Mouse (Mus musculus): ENCODE data around the gene Eif4a2. TPM values are rescaled to one million over a fixed set of nuclear protein-coding genes. Genes with fewer than 3 reads are reported as not detected.

Gene Eif4a2
- polyA plus RNA-seq, 1 experiment, result 618 TPM

DNA sequence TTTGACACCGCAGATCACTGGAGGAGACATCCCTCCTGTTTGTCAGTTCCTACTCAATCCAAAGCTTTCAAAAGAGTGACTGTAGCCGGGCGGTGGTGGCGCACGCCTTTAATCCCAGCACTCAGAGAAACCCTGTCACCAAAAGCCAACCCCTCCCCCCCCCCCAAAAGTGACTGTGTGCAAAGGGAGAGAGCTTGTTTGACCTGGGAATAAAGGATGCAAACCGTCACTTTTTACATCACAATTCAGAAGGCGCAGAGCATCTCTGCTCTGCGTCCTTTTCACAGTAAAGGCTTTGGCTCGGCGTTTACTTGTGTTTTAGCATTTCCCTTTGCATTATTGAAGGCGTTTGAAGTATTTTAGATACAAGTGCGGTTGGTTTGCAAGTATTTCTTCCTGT lies 7.6 kb upstream of the Eif4a2 start:
- no peak for DNase-seq (ENCODE audit: low read depth)
- no peak for TF ChIP-seq POLR2A (IDR thresholded peaks at IDR 0.05; ENCODE audit: borderline replicate concordance, extremely low read depth, insufficient read depth, insufficient read length, poor library complexity, severe bottlenecking)
- TF ChIP-seq CTCF (IDR thresholded peaks at IDR 0.05; ENCODE audit: borderline replicate concordance, extremely low read depth, insufficient read depth, insufficient read length), result no peak

DNA sequence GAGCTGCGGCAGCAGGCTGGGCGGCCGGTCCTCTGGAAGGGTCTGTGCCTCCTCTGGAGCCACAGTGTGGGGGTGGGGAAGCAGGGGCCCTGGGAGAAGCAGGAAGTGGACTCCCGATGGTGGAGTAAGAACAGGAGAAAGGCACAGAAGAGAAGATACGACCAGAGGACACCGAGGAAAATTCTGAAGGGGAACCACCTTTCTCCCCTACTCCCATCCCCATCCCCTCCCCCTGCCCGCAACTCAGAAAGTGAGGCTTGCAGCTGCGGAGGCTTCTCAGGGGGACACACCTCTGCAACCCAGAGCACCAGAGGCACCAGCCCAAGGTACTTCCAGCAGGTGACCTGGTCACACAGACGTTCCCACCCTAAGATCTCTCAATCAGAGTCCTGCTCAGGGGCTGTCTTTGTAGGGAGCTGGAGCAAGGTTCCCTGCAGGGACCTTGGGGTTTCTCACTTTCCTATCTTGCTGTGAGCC lies 7.1 kb upstream of the Eif4a2 start:
- TF ChIP-seq POLR2A (IDR thresholded peaks at IDR 0.05; ENCODE audit: borderline replicate concordance, extremely low read depth, insufficient read depth, insufficient read length, poor library complexity, severe bottlenecking) (no peak), CTCF (IDR thresholded peaks at IDR 0.05; ENCODE audit: borderline replicate concordance, extremely low read depth, insufficient read depth, insufficient read length) (no peak)
- DNase-seq (ENCODE audit: low read depth), result peak; percentile 42

DNA sequence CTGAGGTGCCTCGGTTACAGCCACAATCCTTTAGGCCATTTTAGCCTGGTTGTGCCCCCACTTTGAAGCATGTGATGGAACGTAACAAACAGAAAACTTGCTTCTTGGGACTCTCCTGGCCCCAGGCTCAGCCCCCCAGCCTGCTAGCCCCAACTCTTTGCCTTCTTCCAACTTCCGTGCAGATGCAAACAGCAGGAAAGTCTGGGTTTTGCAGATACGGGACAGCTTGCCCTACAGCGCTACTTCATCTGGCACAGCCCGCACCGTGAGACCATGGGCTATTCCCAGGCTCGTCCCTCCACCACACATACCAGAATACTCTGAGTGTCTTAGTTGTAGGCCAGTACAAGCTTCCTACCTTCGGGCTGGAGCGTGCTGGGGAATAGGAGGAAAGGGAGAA lies 6.6 kb upstream of the Eif4a2 start:
- TF ChIP-seq POLR2A (IDR thresholded peaks at IDR 0.05; ENCODE audit: borderline replicate concordance, extremely low read depth, insufficient read depth, insufficient read length, poor library complexity, severe bottlenecking) (no peak), CTCF (IDR thresholded peaks at IDR 0.05; ENCODE audit: borderline replicate concordance, extremely low read depth, insufficient read depth, insufficient read length) (no peak)
- DNase-seq (ENCODE audit: low read depth), result no peak

DNA sequence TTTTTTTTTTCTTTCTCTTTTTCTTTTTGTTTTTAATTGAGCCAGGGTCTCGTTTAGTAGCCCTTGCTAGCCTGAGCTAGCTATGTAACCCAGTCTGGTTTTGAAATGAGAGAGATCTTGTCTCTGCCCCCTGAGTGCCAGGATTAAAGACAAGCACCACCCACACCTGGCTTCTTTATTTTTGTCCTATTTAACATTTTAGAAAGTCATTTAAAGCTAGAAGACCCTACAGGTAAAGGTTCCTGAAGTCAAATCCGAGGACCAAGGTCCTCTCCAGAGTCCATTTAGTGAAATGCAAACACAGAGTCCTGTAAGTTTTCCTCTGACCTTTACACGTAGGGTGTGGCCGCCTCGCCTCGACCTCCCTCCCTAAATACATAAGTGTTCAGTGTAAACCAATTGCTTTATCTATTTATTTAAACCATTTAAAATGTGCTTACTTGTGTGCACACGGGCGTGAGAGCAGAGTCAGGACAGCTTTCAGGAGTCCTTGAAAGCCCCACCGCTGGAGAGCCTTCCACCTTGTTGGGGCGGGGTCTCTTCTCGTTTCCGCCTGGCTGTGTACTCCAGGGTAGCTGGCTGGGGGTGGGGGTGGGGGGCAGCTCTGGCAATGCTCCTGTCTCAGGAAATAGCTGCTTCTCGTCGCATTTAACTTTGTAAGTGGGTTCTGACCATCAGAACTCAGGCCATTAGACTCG lies 4.8 kb upstream of the Eif4a2 start:
- TF ChIP-seq CTCF (IDR thresholded peaks at IDR 0.05; ENCODE audit: borderline replicate concordance, extremely low read depth, insufficient read depth, insufficient read length), result no peak
- TF ChIP-seq POLR2A (IDR thresholded peaks at IDR 0.05; ENCODE audit: borderline replicate concordance, extremely low read depth, insufficient read depth, insufficient read length, poor library complexity, severe bottlenecking), result no peak
- DNase-seq (ENCODE audit: low read depth), result no peak

DNA sequence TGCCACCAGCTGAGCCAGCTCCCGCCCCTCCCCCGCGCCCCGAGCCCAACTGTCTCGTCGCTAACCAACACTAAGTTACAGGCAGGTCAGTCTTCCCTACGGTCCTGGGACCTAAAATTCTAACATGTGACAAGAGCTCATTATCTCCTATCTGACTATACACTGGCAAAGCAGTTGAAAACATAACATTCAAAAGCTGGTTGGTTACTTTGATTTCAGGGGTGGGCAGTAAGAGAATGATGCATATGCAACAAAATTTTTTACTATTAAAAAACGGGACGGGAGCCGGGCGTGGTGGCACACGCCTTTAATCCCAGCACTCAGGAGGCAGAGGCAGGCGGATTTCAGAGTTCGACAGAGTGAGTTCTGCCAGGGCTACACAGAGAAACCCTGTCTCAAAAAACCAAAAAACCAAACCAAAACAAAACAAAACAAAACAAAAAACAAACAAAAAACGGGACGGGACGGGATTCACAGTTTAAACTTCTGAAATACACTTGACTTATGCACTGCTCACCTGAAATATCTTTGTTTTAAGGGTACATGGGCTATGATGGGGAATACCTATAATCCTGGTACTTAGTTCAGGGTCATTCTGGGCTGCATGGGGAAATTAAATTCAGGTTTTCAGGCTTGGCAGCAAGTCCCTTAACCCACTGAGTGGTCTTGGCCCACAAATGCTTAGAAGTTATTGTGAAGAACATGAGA lies 4.1 kb upstream of the Eif4a2 start:
- TF ChIP-seq CTCF (IDR thresholded peaks at IDR 0.05; ENCODE audit: borderline replicate concordance, extremely low read depth, insufficient read depth, insufficient read length), result no peak
- no peak for DNase-seq (ENCODE audit: low read depth)

DNA sequence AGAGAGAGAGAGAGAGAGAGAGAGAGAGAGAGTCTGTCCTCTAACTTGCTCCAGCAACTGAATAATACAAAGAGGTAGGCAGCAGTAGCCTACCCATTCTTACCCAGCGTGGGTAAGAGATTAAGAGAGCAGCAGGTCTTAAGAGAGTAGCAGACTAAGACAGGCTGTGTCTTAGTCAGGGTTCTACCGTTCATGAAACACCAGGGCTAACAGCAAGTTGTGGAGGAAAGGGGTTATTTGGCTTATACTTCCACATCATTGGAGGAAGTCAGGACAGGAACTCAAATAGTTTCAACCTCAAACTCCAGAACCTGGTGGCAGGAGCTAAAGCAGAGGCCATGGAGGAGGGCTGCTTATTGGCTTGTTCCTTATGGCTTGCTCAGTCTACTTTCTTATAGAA lies 3.4 kb upstream of the Eif4a2 start:
- TF ChIP-seq CTCF (IDR thresholded peaks at IDR 0.05; ENCODE audit: borderline replicate concordance, extremely low read depth, insufficient read depth, insufficient read length) (no peak), POLR2A (IDR thresholded peaks at IDR 0.05; ENCODE audit: borderline replicate concordance, extremely low read depth, insufficient read depth, insufficient read length, poor library complexity, severe bottlenecking) (no peak)
- DNase-seq (ENCODE audit: low read depth), result no peak

DNA sequence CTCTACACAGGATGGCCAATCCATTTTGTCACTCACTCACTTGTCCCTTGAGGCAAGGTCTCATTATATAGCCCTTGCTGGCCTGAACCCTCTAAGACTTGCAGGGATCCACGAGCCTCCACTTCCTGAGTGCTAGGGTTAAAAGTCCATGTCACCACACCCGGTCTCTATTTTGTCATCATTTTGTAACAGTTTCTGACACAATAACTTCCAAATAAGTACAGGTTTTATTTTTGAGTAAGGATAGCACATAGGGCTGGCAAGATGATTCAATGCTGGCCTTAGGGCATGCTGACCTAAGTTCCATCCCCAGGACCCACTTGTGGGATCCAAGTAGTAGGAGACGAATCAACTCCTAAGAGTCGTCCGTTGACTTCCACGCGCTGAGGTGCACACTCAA lies 1.1 kb upstream of the Eif4a2 start:
- no peak for DNase-seq (ENCODE audit: low read depth)
- TF ChIP-seq POLR2A (IDR thresholded peaks at IDR 0.05; ENCODE audit: borderline replicate concordance, extremely low read depth, insufficient read depth, insufficient read length, poor library complexity, severe bottlenecking) (no peak), CTCF (IDR thresholded peaks at IDR 0.05; ENCODE audit: borderline replicate concordance, extremely low read depth, insufficient read depth, insufficient read length) (no peak)

DNA sequence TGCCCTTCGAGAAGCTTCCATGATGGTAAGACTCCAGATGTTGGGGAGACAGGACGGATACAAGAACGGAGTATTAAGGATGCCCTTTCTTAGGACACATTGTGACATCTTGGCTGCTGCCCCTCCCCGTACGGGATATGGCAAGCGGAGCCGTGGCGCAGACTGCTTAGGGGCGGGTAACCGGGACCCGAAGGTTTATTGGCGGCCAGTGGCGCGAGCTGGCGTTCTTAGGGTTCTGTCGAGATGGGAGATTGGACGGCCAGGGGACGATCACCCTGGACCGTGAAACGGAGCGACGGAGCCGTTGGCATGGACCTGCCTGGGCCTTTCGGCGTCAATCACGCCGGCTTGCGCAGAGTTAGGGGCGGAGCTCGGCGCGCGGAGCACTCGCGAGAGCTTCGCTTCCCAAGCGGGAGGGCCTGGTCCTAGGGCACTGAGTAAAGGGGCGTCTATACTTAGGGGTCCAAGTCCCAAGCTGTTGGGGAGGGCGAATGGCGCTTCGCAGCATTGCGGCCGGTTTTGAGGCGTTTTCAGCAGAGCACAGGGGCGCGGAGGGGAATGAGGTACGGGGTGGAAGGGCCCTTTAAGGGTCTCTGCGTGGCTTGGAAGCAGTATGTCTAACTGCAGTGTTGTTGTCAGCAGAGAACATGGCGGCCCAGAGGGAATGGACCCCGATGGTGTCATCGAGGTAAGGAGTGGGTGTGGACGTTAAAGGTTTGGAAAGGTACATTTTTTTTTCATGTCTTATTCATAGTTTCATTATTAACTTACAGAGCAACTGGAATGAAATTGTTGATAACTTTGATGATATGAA lies 909 bp downstream of the Eif4a2 start:
- TF ChIP-seq POLR2A (IDR thresholded peaks at IDR 0.05; ENCODE audit: borderline replicate concordance, extremely low read depth, insufficient read depth, insufficient read length, poor library complexity, severe bottlenecking) (peak; percentile 59; the same call in 1 of the 2 replicates), CTCF (IDR thresholded peaks at IDR 0.05; ENCODE audit: borderline replicate concordance, extremely low read depth, insufficient read depth, insufficient read length) (no peak)
- DNase-seq (ENCODE audit: low read depth), result peak; percentile 96

DNA sequence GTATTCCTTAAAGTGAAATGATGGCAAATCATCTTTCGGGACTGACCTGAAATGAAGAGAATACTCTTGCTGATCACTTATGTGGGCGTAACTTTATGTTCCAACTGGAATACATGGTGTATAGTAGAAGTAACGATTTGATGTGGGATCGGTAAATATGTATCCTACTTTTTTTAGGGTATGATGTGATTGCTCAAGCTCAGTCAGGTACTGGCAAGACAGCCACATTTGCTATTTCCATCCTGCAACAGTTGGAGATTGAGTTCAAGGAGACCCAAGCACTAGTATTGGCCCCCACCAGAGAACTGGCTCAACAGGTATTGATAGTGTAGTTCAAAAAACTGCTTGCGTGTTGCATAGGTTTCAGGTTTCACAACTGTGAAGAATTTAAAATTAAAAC lies 1.7 kb downstream of the Eif4a2 start:
- TF ChIP-seq CTCF (IDR thresholded peaks at IDR 0.05; ENCODE audit: borderline replicate concordance, extremely low read depth, insufficient read depth, insufficient read length) (no peak), POLR2A (IDR thresholded peaks at IDR 0.05; ENCODE audit: borderline replicate concordance, extremely low read depth, insufficient read depth, insufficient read length, poor library complexity, severe bottlenecking) (no peak)
- DNase-seq (ENCODE audit: low read depth), result no peak

DNA sequence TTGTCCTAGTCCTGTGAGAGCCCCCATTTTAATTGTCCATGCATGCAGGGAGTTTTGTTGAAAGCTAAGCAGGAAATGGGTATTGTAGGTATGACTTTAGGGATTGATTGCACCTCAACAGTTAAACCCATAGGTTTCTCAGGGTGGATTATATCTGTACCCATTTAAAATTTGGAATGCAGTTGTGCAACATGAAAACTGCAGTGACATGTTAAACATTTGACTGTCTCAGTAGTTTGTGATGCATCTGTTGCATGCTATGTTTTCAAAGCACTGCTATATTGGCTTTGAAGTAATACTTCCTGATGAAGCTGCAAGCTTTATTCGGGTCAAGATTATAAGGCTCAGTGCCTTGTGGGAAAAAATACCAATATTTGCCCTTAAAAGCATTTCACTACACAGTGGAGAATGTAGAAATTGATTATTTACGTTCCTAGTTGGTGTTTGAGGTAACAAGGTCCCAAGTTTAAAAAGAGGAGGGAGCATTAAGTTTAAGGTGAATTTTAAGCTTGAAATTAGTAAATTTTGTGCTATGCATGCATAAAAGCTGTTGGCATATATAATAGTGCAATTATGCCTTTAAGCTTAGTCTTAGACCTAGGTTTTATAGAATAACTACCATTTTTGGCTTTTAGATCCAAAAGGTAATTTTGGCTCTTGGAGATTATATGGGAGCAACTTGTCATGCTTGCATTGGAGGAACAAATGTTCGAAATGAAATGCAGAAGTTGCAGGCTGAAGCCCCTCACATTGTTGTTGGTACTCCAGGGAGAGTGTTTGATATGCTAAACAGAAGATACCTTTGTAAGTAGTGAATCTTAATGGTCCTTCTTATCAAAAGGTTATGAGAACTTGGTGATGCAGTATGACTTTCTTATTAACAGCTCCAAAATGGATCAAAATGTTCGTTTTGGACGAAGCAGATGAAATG lies 2.4 kb downstream of the Eif4a2 start:
- DNase-seq (ENCODE audit: low read depth), result no peak
- no peak for TF ChIP-seq POLR2A (IDR thresholded peaks at IDR 0.05; ENCODE audit: borderline replicate concordance, extremely low read depth, insufficient read depth, insufficient read length, poor library complexity, severe bottlenecking)
- no peak for TF ChIP-seq CTCF (IDR thresholded peaks at IDR 0.05; ENCODE audit: borderline replicate concordance, extremely low read depth, insufficient read depth, insufficient read length)
